Mouse (Mus musculus): ENCODE data around the gene Scaf1.

DNA sequence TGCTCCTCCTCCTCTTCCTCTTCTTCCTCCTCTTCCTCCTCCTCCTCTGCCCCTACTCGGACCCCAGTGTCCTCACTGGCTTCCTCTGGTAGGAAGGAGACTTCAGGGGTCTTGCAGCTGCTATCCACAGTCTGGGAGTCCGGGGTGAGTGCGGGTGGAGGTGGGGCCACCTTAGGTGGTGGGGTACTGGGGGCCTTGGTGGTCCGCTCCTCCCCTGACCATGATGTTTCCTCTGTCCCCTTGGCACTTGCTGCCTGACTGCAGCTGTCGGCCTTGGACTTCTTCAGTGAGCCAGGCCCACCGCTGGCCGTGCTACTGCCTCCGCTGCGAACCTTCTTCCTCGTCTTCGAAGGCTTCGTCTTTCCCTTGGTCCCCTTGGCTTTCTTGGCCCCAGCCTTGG is 9.7 kb downstream of the Scaf1 start:
- TF ChIP-seq CTCF (IDR thresholded peaks at IDR 0.05; ENCODE audit: control insufficient read depth, insufficient read depth, low read length): no peak
- TF ChIP-seq POLR2A (IDR thresholded peaks at IDR 0.05; ENCODE audit: borderline replicate concordance, control insufficient read depth, low read depth, low read length): no peak
